Mouse (Mus musculus): ENCODE measurements around the gene Lysmd1. TPM values are rescaled to one million over a fixed set of nuclear protein-coding genes. Genes with fewer than 3 reads are reported as not detected.

Gene Lysmd1
- polyA plus RNA-seq, 1 experiment = 4.7 TPM

DNA sequence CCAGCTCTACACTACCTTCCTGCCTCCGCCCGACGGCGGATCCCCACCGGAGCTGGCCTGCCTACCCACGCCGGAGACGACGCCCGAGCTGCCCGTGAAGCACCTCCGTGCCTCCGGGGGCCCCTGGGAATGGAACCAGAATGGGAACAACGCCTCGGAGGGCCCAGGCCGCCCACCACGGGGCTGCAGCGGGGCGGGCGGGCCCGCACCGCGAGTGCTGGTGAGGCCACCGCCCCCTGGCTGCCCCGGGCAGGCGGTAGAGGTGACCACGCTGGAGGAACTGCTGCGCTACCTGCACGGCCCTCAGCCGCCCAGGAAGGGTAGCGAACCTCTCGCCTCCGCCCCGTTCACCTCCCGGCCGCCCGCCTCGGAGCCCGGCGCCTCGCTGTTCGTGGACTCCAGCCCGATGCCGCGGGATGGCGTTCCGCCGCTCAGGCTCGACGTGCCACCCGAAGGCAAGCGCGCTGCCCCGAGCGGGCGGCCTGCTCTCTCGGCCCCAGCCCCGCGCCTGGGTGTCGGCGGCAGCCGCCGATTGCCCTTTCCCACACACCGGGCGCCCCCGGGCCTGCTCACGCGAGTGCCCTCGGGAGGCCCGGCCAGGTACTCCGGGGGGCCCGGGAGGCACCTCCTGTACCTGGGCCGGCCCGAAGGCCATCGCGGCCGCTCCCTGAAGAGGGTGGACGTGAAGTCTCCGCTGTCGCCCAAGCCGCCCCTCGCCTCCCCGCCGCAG is 38.8 kb downstream of the Lysmd1 start:
- Histone ChIP-seq H3K27ac (ENCODE audit: insufficient read depth, low read length) (no peak overlapping the region), H3K4me3 (ENCODE audit: extremely low read depth, insufficient read depth, insufficient read length) (no peak overlapping the region), H3K27me3 (ENCODE audit: control insufficient read depth, insufficient read depth, low read length) (peaks cover 14% of the 10 kb centered on the region), H3K36me3 (ENCODE audit: control insufficient read depth, insufficient read depth, low read length) (no peaks in the 10 kb centered on the region), H3K4me1 (ENCODE audit: control insufficient read depth, insufficient read depth, insufficient read length) (peaks cover 7% of the 10 kb centered on the region)
- DNase-seq (ENCODE audit: low read depth in 1 of 2, low spot score in 2 of 2) = no peak
- TF ChIP-seq POLR2A (IDR thresholded peaks at IDR 0.05; ENCODE audit: low read depth, low read length) (no peak), CTCF (IDR thresholded peaks at IDR 0.05; ENCODE audit: extremely low read depth, insufficient read depth, insufficient read length, insufficient replicate concordance) (no peak)
- WGBS = 50% methylated on average over 82 of the region's 84 CpGs

DNA sequence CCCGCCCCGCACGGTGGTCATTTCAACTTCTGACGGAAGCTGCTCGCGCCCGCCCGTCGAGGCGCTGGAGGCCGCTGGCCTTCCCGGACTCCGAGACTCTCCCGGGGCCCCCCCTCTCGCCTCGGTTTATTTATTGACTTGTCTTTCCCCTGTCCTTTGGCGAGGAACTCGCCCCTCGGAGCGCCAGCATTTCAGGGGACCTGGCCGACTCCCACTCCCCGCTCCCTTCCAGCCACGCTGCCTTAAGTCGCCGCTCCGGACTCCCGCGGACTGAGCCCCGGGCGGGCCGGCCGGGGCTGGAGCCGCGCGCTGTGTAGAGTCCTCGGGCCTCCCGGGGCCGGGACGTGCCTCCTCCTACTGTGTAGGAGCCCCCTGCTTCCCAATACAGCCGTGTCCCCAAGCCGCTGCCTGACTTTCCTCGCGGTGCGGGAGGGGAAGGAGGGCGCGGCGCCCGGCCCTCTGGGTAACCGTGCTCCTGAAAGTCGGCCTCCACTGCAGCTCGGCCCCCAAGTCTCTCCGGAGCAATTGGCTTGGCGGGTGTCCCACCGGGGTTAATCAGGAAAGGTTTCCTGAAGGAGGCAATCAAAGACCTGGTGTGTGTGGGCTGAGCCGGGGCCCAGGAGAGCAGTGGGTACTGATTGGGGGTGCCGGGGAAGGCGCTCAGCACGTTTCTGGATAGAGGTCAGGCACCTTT is 39.5 kb downstream of the Lysmd1 start:
- no peak for DNase-seq (ENCODE audit: low read depth in 1 of 2, low spot score in 2 of 2)

DNA sequence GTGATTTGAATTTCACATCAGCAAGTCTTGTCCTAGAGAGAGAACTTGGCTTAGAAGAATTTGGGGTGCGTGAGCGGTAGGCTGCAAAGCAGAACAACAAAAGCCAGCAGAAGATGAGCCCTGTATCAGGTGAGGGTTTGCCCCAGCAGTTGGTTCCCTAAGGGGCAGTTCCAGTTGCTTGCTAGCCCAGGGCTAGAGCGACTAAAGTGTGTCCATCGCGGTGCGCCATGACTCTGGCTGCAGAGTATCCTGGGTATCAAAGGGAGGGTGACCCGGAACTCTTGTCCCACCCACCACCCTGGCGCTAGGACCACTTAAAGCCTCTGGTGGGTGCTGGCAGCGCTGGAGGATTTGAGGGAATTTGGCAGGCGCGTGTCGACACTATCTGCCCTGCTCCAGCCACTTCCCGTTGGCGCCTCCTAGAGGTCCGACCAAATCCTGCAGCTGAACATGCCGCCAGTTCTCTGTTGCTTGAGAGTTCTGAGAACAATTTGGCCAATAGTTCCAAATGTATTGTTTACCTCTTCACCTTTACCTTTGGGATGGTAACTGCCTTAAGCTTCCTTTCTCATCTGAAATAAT is 40.2 kb downstream of the Lysmd1 start:
- H3K36me3 ChIP-seq (ENCODE audit: control insufficient read depth, insufficient read depth, low read length) = no peaks in the 10 kb centered on the region
- peaks cover 14% of the 10 kb centered on the region for H3K27me3 ChIP-seq (ENCODE audit: control insufficient read depth, insufficient read depth, low read length)
- H3K4me3 ChIP-seq (ENCODE audit: extremely low read depth, insufficient read depth, insufficient read length) = peak overlapping the region; percentile 25; the same call in 1 of the 2 replicates
- whole genome bisulfite sequencing = 6% methylated on average over 16 of the region's 16 CpGs
- H3K4me1 ChIP-seq (ENCODE audit: control insufficient read depth, insufficient read depth, insufficient read length) = peaks cover 7% of the 10 kb centered on the region
- peak; percentile 56 to 87 for DNase-seq (ENCODE audit: low read depth in 1 of 2, low spot score in 2 of 2)
- H3K27ac ChIP-seq (ENCODE audit: insufficient read depth, low read length) = no peak overlapping the region
- TF ChIP-seq CTCF (IDR thresholded peaks at IDR 0.05; ENCODE audit: extremely low read depth, insufficient read depth, insufficient read length, insufficient replicate concordance) (peak; percentile 90), POLR2A (IDR thresholded peaks at IDR 0.05; ENCODE audit: low read depth, low read length) (no peak)

More for the DNA sequence above, 39.5 kb downstream of the Lysmd1 start:
- peaks cover 7% of the 10 kb centered on the region for H3K4me1 ChIP-seq (ENCODE audit: control insufficient read depth, insufficient read depth, insufficient read length)
- TF ChIP-seq CTCF (IDR thresholded peaks at IDR 0.05; ENCODE audit: extremely low read depth, insufficient read depth, insufficient read length, insufficient replicate concordance) (no peak), POLR2A (IDR thresholded peaks at IDR 0.05; ENCODE audit: low read depth, low read length) (no peak)
- H3K4me3 ChIP-seq (ENCODE audit: extremely low read depth, insufficient read depth, insufficient read length) = peak overlapping the region; percentile 24; the same call in 1 of the 2 replicates
- H3K36me3 ChIP-seq (ENCODE audit: control insufficient read depth, insufficient read depth, low read length) = no peaks in the 10 kb centered on the region
- no peak overlapping the region for H3K27ac ChIP-seq (ENCODE audit: insufficient read depth, low read length)
- WGBS = 9% methylated on average over 58 of the region's 58 CpGs
- peaks cover 14% of the 10 kb centered on the region for H3K27me3 ChIP-seq (ENCODE audit: control insufficient read depth, insufficient read depth, low read length)

- peaks cover 7% of the 10 kb centered on the region for H3K4me1 ChIP-seq (ENCODE audit: control insufficient read depth, insufficient read depth, insufficient read length)
- 87% methylated on average over 3 of the region's 3 CpGs for WGBS
- H3K4me3 ChIP-seq (ENCODE audit: extremely low read depth, insufficient read depth, insufficient read length) = no peak overlapping the region
- H3K36me3 ChIP-seq (ENCODE audit: control insufficient read depth, insufficient read depth, low read length) = no peaks in the 10 kb centered on the region
- peaks cover 14% of the 10 kb centered on the region for H3K27me3 ChIP-seq (ENCODE audit: control insufficient read depth, insufficient read depth, low read length)
- no peak overlapping the region for H3K27ac ChIP-seq (ENCODE audit: insufficient read depth, low read length)
- DNase-seq (ENCODE audit: low read depth in 1 of 2, low spot score in 2 of 2) = no peak
- TF ChIP-seq POLR2A (IDR thresholded peaks at IDR 0.05; ENCODE audit: low read depth, low read length) = no peak
- TF ChIP-seq CTCF (IDR thresholded peaks at IDR 0.05; ENCODE audit: extremely low read depth, insufficient read depth, insufficient read length, insufficient replicate concordance) = no peak
Observed at GRCm38 (mm10) chr3:95176500-95176899, 42.6 kb downstream of the Lysmd1 start.

DNA sequence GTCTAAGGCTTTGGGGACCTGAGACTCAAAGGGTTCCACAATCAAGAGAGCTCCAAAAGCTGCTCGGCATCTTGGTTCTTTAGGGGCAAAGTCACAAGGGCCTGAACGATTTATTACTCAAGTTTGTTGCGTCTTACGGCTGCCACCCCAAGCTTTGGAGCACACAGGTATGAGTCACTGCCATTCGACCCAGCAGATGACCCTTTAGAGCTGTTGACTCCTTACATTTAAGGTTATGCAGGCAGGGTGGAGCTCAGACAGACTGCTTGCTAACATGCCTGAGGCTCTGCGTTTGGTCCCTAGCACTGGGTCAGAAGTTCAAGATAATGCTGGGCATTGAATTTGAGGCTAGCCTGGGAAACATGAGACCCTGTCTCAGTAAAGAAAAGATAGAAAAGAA is 43.7 kb downstream of the Lysmd1 start:
- no peak overlapping the region for H3K4me3 ChIP-seq (ENCODE audit: extremely low read depth, insufficient read depth, insufficient read length)
- no peak overlapping the region for H3K27ac ChIP-seq (ENCODE audit: insufficient read depth, low read length)
- peaks cover 7% of the 10 kb centered on the region for H3K4me1 ChIP-seq (ENCODE audit: control insufficient read depth, insufficient read depth, insufficient read length)
- no peak for TF ChIP-seq POLR2A (IDR thresholded peaks at IDR 0.05; ENCODE audit: low read depth, low read length)
- no peak for TF ChIP-seq CTCF (IDR thresholded peaks at IDR 0.05; ENCODE audit: extremely low read depth, insufficient read depth, insufficient read length, insufficient replicate concordance)
- H3K27me3 ChIP-seq (ENCODE audit: control insufficient read depth, insufficient read depth, low read length) = peaks cover 12% of the 10 kb centered on the region
- no peak for DNase-seq (ENCODE audit: low read depth in 1 of 2, low spot score in 2 of 2)
- no peaks in the 10 kb centered on the region; the same call in 1 of the 2 replicates for H3K36me3 ChIP-seq (ENCODE audit: control insufficient read depth, insufficient read depth, low read length)
- WGBS = 80% methylated on average over 6 of the region's 6 CpGs

DNA sequence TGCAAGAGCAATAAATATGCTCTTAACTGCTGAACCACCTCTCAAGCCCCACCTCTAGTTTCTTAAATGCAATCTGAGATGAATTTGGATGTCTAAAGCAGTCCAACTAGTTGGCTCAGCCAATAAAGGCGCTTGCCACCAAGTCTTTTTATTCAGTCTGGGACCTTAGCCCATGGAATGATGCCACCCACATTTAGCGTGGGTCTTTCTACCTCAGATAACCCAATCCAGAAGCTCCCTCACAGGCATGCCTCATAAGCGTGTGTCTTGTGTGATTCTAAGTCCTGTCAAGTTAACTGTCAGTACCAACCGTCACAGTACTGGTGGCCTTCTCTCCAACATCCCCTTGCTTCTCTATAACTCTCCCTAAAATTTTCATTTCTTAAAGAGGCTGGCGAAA is 45.1 kb downstream of the Lysmd1 start:
- H3K27ac ChIP-seq (ENCODE audit: insufficient read depth, low read length) = no peak overlapping the region
- no peak for TF ChIP-seq POLR2A (IDR thresholded peaks at IDR 0.05; ENCODE audit: low read depth, low read length)
- DNase-seq (ENCODE audit: low read depth in 1 of 2, low spot score in 2 of 2) = no peak
- H3K4me3 ChIP-seq (ENCODE audit: extremely low read depth, insufficient read depth, insufficient read length) = no peak overlapping the region
- 88% methylated on average over 5 of the region's 5 CpGs for WGBS
- H3K4me1 ChIP-seq (ENCODE audit: control insufficient read depth, insufficient read depth, insufficient read length) = no peaks in the 10 kb centered on the region; the same call in 1 of the 2 replicates
- H3K36me3 ChIP-seq (ENCODE audit: control insufficient read depth, insufficient read depth, low read length) = peaks cover 3% of the 10 kb centered on the region; the same call in 1 of the 2 replicates
- H3K27me3 ChIP-seq (ENCODE audit: control insufficient read depth, insufficient read depth, low read length) = no peaks in the 10 kb centered on the region
